Mouse (Mus musculus): ENCODE measurements at regions not wholly inside any gene's neighbourhood (a gene's known extent, or its start where the extent isn't known, plus 50 kb on each side); places are given as distances from the start of the nearest gene placed in this dataset.

- Histone ChIP-seq H3K36me3 (ENCODE audit: control insufficient read depth in 1 of 2, insufficient read depth in 2 of 2, low read length in 2 of 2) (no peaks in the 10 kb centered on the region), H3K4me3 (ENCODE audit: control insufficient read depth in 1 of 2, insufficient read depth in 1 of 2, low read depth in 2 of 2, low read length in 2 of 2) (no peak overlapping the region), H3K79me2 (ENCODE audit: control insufficient read depth, insufficient read depth, low read length, poor library complexity) (no peaks in the 10 kb centered on the region), H3K4me1 (ENCODE audit: control insufficient read depth in 1 of 2, insufficient read depth in 2 of 2, low read length in 2 of 2) (no peaks in the 10 kb centered on the region), H3K9ac (ENCODE audit: control insufficient read depth, low read depth, low read length, poor library complexity, severe bottlenecking) (no peak overlapping the region), H3K27me3 (ENCODE audit: control insufficient read depth in 1 of 2, insufficient read depth in 2 of 2, low read length in 2 of 2) (peaks cover 0 to 3% of the 10 kb centered on the region in 2 experiments; a peak in 1 of 4 replicates), H3K27ac (ENCODE audit: control insufficient read depth, low read depth, low read length) (no peak overlapping the region), H3K9me3 (replicated peaks; ENCODE audit: insufficient read depth, low read length) (no peaks in the 10 kb centered on the region)
- no peak for DNase-seq (ENCODE audit: low read depth, low spot score)
- TF ChIP-seq KAT2A (conservative IDR thresholded peaks at IDR 0.05; ENCODE audit: low read depth, low read length) (no peak), CTCF (IDR thresholded peaks at IDR 0.05 in 2 of 3, conservative IDR thresholded peaks at IDR 0.05 in 1 of 3; ENCODE audit: control insufficient read depth in 1 of 3, insufficient read depth in 1 of 3, low read depth in 2 of 3, low read length in 3 of 3, poor library complexity in 1 of 3, severe bottlenecking in 1 of 3) (no peak)
Measured at GRCm38 (mm10) chr6:84473171-84473570, 120.5 kb downstream of the Cyp26b1 start.

GRCm38 (mm10) chr6:84472287-84472686, 121.4 kb downstream of the Cyp26b1 start:
- DNase-seq (ENCODE audit: low read depth, low spot score), result peak; percentile 6
- Histone ChIP-seq H3K4me1 (ENCODE audit: control insufficient read depth in 1 of 2, insufficient read depth in 2 of 2, low read length in 2 of 2) (no peaks in the 10 kb centered on the region), H3K79me2 (ENCODE audit: control insufficient read depth, insufficient read depth, low read length, poor library complexity) (no peaks in the 10 kb centered on the region), H3K27me3 (ENCODE audit: control insufficient read depth in 1 of 2, insufficient read depth in 2 of 2, low read length in 2 of 2) (peaks cover 0 to 3% of the 10 kb centered on the region in 2 experiments; a peak in 1 of 4 replicates), H3K9me3 (replicated peaks; ENCODE audit: insufficient read depth, low read length) (no peaks in the 10 kb centered on the region), H3K4me3 (ENCODE audit: control insufficient read depth in 1 of 2, insufficient read depth in 1 of 2, low read depth in 2 of 2, low read length in 2 of 2) (no peak overlapping the region), H3K36me3 (ENCODE audit: control insufficient read depth in 1 of 2, insufficient read depth in 2 of 2, low read length in 2 of 2) (no peaks in the 10 kb centered on the region), H3K27ac (ENCODE audit: control insufficient read depth, low read depth, low read length) (no peak overlapping the region), H3K9ac (ENCODE audit: control insufficient read depth, low read depth, low read length, poor library complexity, severe bottlenecking) (no peak overlapping the region)
- TF ChIP-seq POLR2AphosphoS5 (IDR thresholded peaks at IDR 0.05; ENCODE audit: borderline replicate concordance, low read depth, low read length) (no peak), ELF1 (IDR thresholded peaks at IDR 0.05; ENCODE audit: low read depth, low read length) (no peak), SMC3 (IDR thresholded peaks at IDR 0.05; ENCODE audit: low read depth, low read length) (peak; percentile 30), MXI1 (IDR thresholded peaks at IDR 0.05; ENCODE audit: low read depth, low read length) (no peak), CHD1 (IDR thresholded peaks at IDR 0.05; ENCODE audit: low read depth, low read length) (no peak), TBP (IDR thresholded peaks at IDR 0.05; ENCODE audit: low read depth, low read length) (no peak), GABPA (IDR thresholded peaks at IDR 0.05; ENCODE audit: low read depth, low read length) (no peak), ZKSCAN1 (IDR thresholded peaks at IDR 0.05; ENCODE audit: low read depth, low read length) (no peak), EP300 (IDR thresholded peaks at IDR 0.05; ENCODE audit: low read depth in 1 of 2, low read length in 2 of 2) (no peak), MAZ (IDR thresholded peaks at IDR 0.05; ENCODE audit: low read depth, low read length) (no peak), ZNF384 (IDR thresholded peaks at IDR 0.05; ENCODE audit: low read depth, low read length) (no peak), E2F4 (IDR thresholded peaks at IDR 0.05; ENCODE audit: borderline replicate concordance, low read depth, low read length) (no peak), NELFE (IDR thresholded peaks at IDR 0.05; ENCODE audit: low read depth, low read length) (no peak), TAL1 (IDR thresholded peaks at IDR 0.05; ENCODE audit: low read length) (no peak), USF2 (IDR thresholded peaks at IDR 0.05; ENCODE audit: borderline replicate concordance in 1 of 2, insufficient read depth in 1 of 2, low read depth in 1 of 2, low read length in 2 of 2) (no peak), POLR2AphosphoS2 (IDR thresholded peaks at IDR 0.05; ENCODE audit: low read length) (no peak), GATA1 (IDR thresholded peaks at IDR 0.05; ENCODE audit: low read depth, low read length) (no peak), CHD2 (IDR thresholded peaks at IDR 0.05; ENCODE audit: low read length) (no peak), RAD21 (IDR thresholded peaks at IDR 0.05; ENCODE audit: low read depth, low read length) (peak; percentile 17), BHLHE40 (IDR thresholded peaks at IDR 0.05; ENCODE audit: borderline replicate concordance, low read depth, low read length) (no peak), CTCF (IDR thresholded peaks at IDR 0.05 in 2 of 3, conservative IDR thresholded peaks at IDR 0.05 in 1 of 3; ENCODE audit: control insufficient read depth in 1 of 3, insufficient read depth in 1 of 3, low read depth in 2 of 3, low read length in 3 of 3, poor library complexity in 1 of 3, severe bottlenecking in 1 of 3) (peak in 2 of 3 experiments; percentile 9 to 24; a peak in 2 of 6 replicates)
